Mouse (Mus musculus): ENCODE data around the gene Cln5.

DNA sequence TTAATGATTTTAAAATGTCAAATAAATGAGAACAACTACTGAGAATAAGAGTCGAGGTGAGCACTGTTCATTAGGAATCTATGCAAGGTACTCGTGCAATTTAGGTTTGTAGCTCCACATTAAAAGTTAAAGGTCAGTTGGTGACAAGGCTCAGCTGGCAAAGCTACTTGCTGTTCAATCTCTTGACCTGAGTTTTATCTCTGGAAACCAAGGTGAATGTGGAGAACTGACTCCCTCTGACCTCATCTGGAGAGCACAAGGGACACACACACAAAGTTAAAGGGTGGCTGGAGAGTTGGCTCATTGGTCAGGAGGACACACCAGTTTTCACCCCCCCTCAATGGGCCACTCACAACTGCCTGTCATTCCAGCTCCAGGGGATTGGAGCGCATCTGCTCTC lies 31.2 kb downstream of the Cln5 start:
- TF ChIP-seq POLR2A (IDR thresholded peaks at IDR 0.05; ENCODE audit: control insufficient read depth, low read depth, low read length) (no peak), CTCF (IDR thresholded peaks at IDR 0.05; ENCODE audit: control insufficient read depth, insufficient read depth, insufficient replicate concordance, low read depth, low read length) (no peak)

Measured in testis, adult 2 months (tissue).